Mouse (Mus musculus) G1E (cell line): ENCODE data around the gene Naaa. TPM values are rescaled to one million over a fixed set of nuclear protein-coding genes. Genes with fewer than 3 reads are reported as not detected.

ENCODE experiments used
- ATAC-seq: 2 replicates; pipeline ENCODE4 v1.8.0; 2016; ENCODE audit warnings: mild to moderate bottlenecking; ENCODE audit not compliant: insufficient number of reproducible peaks, poor library complexity, low FRiP score, severe bottlenecking; ENCODE audit errors: extremely low read depth
- DNase-seq: peaks from one replicate; pipeline ENCODE4 v3.0.0; 2012; ENCODE audit warnings: low spot score
- H3K27me3 ChIP-seq: 2 replicates; pipeline ENCODE4 v1.6.1; 2012; ENCODE audit warnings: mild to moderate bottlenecking, low read length, inconsistent platforms; ENCODE audit not compliant: insufficient read depth
- H3K36me3 ChIP-seq: replicated peaks from 2 replicates; pipeline ENCODE3; 2012; ENCODE audit warnings: mild to moderate bottlenecking, inconsistent platforms
- H3K4me1 ChIP-seq: 2 replicates; pipeline ENCODE4 v1.6.1; 2012; ENCODE audit warnings: low read depth, low read length, inconsistent platforms, mixed read lengths; ENCODE audit not compliant: insufficient read depth
- H3K4me3 ChIP-seq: 2 replicates; pipeline ENCODE4 v1.5.1; 2012; ENCODE audit warnings: low read depth, mild to moderate bottlenecking, inconsistent platforms, low read length, moderate library complexity, mixed read lengths
- H3K9me3 ChIP-seq: replicated peaks from 2 replicates; pipeline ENCODE4 v1.6.1; 2012; ENCODE audit warnings: inconsistent platforms
- CTCF ChIP-seq: IDR thresholded peaks from 2 replicates; pipeline ENCODE4 v1.5.1; 2012; ENCODE audit warnings: low read depth, low read length, inconsistent platforms, mixed read lengths
- GATA1 ChIP-seq: IDR thresholded peaks from 2 replicates; pipeline ENCODE4 v1.6.1; 2012; ENCODE audit warnings: borderline replicate concordance, low read length, inconsistent platforms, mixed read lengths
- GATA2 ChIP-seq: IDR thresholded peaks from 2 replicates; pipeline ENCODE4 v1.6.1; 2012; ENCODE audit warnings: low read depth, low read length, inconsistent platforms, borderline replicate concordance
- POLR2AphosphoS5 ChIP-seq: IDR thresholded peaks from 2 replicates; pipeline ENCODE4 v1.6.1; 2012; ENCODE audit warnings: low read depth, low read length, inconsistent platforms; ENCODE audit not compliant: insufficient replicate concordance
- TAL1 ChIP-seq: conservative IDR thresholded peaks from 2 replicates; pipeline ENCODE4 v1.6.1; 2012; ENCODE audit warnings: low read depth, low read length, inconsistent platforms, mixed read lengths
- polyA plus RNA-seq: library from polyadenylated mRNA; stranded (reverse); fragments of >175 nt; gene quantifications from 2 replicates; pipeline ENCODE4 v1.2.3, GENCODE M21; 2012
- total RNA-seq, 2 experiments: library from RNA; stranded (forward) in 1 of 2; stranded (reverse) in 1 of 2; fragments of 200-1000 nt in 1 of 2; fragments of >200 nt in 1 of 2; fragmentation: Nextera tagmentation in 1 of 2; gene quantifications; 2 replicates each; pipeline ENCODE4 v1.2.3; 2014 to 2017

Gene Naaa
- total and polyA plus RNA-seq, 3 experiments, result 6.9 to 22.4 (median 15.1) TPM

DNA sequence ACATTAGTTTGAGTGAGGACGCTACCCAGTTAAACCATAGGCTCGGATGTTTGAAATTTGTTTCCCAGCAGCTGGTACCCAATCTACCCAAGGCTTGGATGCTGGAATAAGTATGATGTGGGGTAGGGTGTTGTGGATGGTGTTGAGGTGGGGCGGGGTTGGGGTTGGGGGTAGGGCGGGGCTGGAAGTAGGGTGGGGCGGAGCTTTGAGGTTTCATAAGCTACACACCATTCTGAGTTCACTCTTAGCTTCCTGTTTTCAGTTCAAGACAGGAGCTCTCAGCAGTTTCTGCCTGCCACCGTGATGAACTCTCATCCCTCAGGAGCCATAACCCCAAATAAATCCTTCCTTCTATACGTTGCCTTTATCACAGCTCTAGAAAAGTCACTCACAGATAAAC lies 40.1 kb upstream of the Naaa start:
- no peak for TF ChIP-seq TAL1
- no peak for TF ChIP-seq GATA2
- no peak for TF ChIP-seq GATA1
- no peak for TF ChIP-seq CTCF
- TF ChIP-seq POLR2AphosphoS5, result no peak
- DNase-seq, result peak; percentile 32
- Histone ChIP-seq H3K4me1 (peaks cover 10% of the 10 kb centered on the region), H3K27me3 (peaks cover 23% of the 10 kb centered on the region), H3K36me3 (no peaks in the 10 kb centered on the region), H3K4me3 (no peak overlapping the region), H3K9me3 (no peaks in the 10 kb centered on the region)
- no peak for ATAC-seq

DNA sequence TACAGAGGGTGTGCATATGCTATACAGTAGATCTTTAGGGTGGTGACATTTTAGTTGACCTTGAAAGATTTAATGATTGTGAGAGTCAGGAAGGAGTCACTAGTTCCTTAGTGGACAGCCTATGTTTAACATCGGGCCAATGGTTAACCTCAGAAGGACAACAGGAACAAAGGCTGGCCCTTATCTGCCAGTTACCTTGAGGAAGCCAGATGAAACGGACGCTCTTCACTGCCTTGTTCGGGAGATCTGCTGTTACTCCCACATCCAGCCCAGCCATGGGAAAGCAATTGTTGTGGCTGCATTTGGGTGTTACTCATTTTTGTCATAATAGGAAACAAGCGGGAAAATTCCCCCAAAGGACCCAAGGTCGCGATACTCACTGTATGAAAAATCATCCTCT lies 35.8 kb upstream of the Naaa start:
- TF ChIP-seq POLR2AphosphoS5 (no peak), TAL1 (no peak), GATA1 (no peak), CTCF (no peak)
- Histone ChIP-seq H3K27me3 (peaks cover 10% of the 10 kb centered on the region), H3K36me3 (no peaks in the 10 kb centered on the region), H3K4me3 (no peak overlapping the region), H3K4me1 (peaks cover 20% of the 10 kb centered on the region), H3K9me3 (no peaks in the 10 kb centered on the region)
- DNase-seq (no peak), ATAC-seq (no peak)

DNA sequence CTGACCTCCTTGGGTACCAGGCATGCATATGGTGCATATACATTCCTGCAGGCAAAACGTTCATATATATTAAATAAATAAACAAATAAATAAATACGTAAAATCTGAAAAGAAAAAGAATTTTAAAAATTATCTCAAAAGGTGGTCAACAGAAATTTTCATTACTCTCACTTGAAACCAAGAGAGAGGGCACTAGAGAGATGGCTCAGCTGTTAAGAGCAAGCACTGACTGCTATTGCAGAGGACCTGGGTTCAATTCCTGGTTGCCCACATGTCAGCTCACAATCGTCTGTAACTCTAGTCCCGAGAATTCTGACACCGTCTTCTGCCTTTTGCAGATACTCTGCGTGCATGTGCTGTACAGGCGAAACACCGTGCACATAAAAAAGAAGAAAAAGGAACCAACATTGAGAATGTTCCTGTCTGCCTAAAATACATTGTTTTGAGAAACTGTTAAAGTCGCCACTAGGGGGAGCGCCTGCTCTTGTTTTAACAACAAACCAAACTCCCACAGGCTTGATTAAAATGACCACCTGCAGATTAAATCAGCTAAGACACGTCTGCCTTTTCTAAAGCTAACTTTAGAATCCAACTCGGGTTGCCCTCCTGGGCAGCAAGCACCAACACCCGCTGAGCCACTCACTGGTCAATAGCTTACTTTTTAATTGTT lies 34.2 kb upstream of the Naaa start:
- peaks cover 22% of the 10 kb centered on the region for H3K4me1 ChIP-seq
- peaks cover 12% of the 10 kb centered on the region for H3K36me3 ChIP-seq
- H3K9me3 ChIP-seq, result no peaks in the 10 kb centered on the region
- no peak for ATAC-seq
- no peak overlapping the region for H3K4me3 ChIP-seq
- DNase-seq, result no peak
- TF ChIP-seq CTCF, result no peak
- no peak for TF ChIP-seq TAL1
- no peak for TF ChIP-seq GATA2
- peaks cover 8% of the 10 kb centered on the region for H3K27me3 ChIP-seq

DNA sequence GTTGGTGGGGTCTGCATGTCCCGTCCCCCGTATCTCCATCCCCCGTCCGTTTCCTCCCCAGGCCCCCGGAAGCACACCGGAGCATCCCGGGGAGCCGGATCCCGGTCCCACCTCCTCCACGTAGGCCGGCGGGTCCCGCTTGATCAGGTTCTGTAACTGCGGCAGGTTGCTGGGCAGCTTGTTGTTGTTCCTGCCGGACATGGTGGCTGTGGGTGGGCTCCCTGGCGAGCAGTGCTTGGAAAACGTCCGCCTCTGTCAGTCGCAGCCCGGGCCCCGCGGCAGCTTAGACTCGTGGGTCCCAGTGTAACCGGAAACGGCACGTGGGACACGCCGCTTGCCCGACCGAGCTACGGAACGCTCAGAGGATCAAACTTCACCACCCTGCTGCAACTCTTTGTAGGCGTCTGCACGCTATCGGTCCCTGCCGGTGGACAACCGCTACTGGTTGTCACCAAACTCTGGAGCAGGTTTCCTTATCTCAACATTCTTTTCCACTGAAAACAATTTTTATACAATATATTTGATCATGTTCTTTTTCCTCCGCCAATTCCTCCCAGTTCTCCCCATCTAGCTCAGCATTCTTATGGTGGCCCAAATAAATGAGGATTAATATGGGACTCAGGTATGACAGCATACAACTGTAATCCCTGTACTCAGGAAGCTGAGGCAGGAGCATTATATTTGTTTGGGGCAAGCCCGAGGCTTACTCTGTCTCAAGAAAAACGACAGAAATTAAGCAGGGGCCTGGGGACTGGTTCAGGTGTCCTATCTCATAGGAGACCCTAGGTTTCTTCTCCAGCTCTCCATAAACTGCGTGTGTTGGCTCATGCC lies 31.9 kb upstream of the Naaa start, which contains the start of gene Sdad1:
Sdad1 (minus strand) TSS at position 799 of the 831 bp plus-strand sequence.
- Histone ChIP-seq H3K9me3 (no peaks in the 10 kb centered on the region), H3K36me3 (peaks cover 35% of the 10 kb centered on the region), H3K27me3 (peaks cover 8% of the 10 kb centered on the region; the same call in 1 of the 2 replicates), H3K4me1 (peaks cover 45% of the 10 kb centered on the region), H3K4me3 (peak within 1 kb of the TSS; percentile 91)
- TF ChIP-seq CTCF (peak; percentile 44; the same call in 1 of the 2 replicates), TAL1 (no peak)
- peak; percentile 76 for ATAC-seq
- DNase-seq, result peak; percentile 79

DNA sequence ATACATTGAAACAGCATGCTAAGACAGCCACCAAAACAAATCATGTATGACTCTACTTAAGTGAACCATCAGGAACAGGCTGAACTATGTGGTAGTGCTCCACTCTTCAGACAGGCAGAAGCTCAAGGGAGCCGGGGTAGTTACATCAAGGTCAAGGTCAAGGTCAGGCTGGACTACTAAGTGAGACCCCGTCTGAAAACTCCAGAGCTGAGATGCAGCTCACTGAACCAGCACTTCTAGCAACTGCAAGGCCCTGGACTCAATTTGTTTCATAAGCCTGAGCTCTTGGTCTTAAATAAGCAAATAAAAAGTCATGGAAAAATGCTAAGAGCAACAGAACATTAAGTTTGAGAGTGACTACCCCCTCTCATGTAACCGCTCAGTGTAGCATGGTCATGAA lies 26.3 kb upstream of the Naaa start:
- Histone ChIP-seq H3K4me3 (no peak overlapping the region), H3K4me1 (peaks cover 40% of the 10 kb centered on the region), H3K9me3 (no peaks in the 10 kb centered on the region), H3K36me3 (peaks cover 91% of the 10 kb centered on the region), H3K27me3 (no peaks in the 10 kb centered on the region)
- TF ChIP-seq POLR2AphosphoS5, result no peak
- no peak for TF ChIP-seq GATA2
- TF ChIP-seq TAL1, result no peak
- no peak for TF ChIP-seq CTCF
- no peak for TF ChIP-seq GATA1
- ATAC-seq (no peak), DNase-seq (no peak)

DNA sequence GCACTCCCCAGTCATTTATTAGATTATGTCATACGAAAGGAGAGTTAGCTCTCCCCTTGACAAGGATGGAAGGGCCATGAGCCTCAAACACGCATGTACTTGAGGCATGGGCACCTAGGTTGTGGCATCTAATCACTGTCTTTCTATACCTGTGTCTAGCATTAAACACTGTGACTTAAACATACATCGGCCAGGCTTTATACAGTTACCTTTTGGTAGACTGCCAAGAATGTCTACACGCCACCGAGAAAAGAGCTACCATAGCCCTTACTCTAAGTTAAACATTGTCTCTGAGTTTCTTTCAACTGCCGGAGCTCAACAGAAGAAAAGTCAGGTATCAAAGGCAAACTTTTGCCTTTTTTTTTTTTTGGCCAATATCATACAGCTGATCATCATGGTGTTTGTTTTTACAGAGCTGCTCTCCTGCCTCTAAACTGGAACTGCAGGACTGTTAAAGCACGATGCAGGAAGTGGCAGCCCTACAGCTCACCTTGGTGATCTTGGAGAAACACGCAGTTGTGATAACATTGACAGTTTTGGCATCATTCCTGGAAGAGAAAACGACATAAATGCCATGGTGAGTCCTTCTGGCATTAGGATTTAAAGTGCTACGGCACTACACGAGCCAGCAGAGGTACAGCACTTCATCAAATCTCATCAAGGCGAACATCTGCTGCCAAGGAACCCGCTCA lies 24.3 kb upstream of the Naaa start:
- Histone ChIP-seq H3K27me3 (no peaks in the 10 kb centered on the region), H3K9me3 (no peaks in the 10 kb centered on the region), H3K4me1 (peaks cover 27% of the 10 kb centered on the region), H3K36me3 (peaks cover 98% of the 10 kb centered on the region), H3K4me3 (no peak overlapping the region)
- TF ChIP-seq TAL1 (no peak), GATA1 (no peak), CTCF (no peak), GATA2 (no peak), POLR2AphosphoS5 (no peak)
- ATAC-seq (no peak), DNase-seq (no peak)
